Mouse (Mus musculus): ENCODE data around the gene Myo5a.

Gene Myo5a

DNA sequence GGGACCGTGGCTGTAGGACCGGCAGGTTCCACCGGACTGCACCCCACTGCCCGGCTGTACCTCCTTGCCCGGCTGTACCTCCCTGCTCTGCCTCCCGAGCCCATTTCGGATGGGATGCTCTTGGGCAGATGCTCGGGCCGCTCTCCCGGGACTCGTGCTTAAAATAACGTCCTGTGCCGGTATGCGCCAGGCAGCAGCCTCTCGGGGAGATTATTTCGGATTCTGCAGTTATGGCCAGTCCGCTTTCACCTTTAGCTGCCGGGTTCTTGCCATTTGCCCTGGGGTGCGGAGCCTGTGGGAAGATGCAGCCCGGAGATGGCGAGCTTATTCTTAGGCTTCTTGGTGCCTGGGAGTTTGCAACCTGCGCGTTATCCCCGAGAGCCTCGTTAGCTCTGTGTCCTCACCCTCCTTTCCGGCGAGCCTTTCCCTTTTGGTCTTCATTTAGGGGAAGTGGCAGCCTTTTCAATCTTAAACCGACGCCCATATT lies 934 bp downstream of the Myo5a start:
- DNase-seq (ENCODE audit: low spot score in 2 of 2): peak in 1 of 2 experiments; percentile 52

- DNase-seq (ENCODE audit: low spot score in 2 of 2): no peak
These were observed 1.5 kb downstream of the Myo5a start for GRCm38 (mm10) chr9:75072361-75072760.

DNA sequence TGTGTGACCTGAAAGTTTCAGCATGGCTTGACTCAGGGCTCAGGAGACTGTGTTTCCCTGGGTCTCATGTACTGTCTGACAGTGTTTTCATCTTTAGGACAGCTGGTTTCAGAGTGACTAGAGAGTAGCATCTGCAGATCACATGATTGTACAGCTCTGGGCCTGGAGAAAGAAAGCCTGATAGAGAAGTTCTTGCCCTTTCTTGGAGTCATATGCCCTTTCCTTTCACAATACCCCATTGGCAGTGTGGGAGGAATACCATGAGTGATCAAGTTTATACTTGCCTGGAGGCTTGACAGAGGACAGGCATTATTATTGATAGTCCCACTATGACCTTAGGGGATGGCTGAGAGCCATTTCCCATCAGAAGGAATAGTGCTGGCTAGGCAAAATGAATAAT lies 6.4 kb downstream of the Myo5a start:
- no peak for DNase-seq (ENCODE audit: low spot score in 2 of 2)

DNA sequence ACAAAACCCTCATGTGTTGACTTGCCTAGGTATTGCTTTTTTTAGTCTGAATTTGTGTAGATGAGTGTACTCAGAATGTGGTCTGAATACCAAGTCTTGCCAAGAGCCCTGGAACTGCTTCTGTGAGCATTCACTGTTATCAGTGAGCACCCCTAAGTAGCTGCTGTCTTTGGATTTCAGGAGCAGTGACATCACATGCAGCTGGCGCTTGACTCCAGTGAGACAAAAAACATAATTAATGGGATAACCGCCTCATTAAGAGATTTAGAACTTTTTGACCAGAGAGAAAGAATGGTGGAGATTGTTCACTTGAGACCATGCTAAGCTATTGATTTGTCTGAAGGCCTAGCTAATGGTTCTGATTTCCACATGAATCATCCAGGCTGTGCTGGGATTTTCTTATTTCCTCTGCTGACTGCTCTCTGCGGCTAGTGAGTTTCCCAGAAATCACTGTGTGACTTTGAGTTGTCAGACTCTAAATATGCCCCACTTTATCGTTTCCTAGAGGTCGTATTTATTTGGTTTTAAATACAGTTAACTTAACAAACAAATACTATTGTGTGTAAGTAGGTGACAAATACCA lies 14.5 kb downstream of the Myo5a start:
- no peak for DNase-seq (ENCODE audit: low spot score in 2 of 2)

DNA sequence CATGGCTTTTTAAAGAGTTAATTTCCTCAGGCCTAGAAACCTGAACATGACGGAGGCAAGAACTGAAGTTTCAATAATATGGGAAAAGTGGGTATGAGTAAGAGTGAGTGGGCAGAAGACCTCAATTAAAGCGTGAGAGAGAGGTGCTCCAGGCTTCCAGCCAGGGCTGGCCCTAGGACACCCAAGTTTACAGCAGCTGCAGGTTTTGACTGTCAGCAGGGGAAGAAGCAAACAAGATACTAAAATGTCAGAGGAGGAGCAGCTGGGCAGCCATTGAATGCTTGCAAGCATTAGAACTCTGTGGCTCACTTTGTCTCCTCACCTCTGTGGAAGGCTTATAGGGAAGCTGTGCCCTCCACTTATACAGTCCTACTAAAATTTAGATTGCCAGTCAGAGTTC lies 17.0 kb downstream of the Myo5a start:
- DNase-seq (ENCODE audit: low spot score in 2 of 2): no peak

DNA sequence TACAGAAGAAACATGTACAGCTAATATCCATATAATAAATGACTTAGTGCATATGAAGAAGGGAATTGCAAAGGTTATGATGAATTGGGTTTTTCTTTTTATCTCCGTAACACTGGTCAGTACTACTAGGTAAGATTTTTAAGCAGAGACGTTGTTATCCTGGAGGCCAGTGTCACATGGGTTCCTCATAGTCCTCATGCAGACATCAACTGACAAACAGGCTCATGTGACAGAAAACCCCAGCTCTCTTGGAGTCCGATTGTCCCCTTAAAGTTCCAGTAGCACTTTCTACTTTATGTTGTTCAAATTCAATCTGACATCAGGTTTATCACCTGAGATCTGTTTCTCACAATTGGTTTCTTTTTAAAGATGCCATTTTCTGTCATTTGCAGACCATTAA lies 18.5 kb downstream of the Myo5a start:
- DNase-seq (ENCODE audit: low spot score in 2 of 2): no peak

- DNase-seq (ENCODE audit: low spot score in 2 of 2): no peak
These were observed 21.3 kb downstream of the Myo5a start for GRCm38 (mm10) chr9:75092134-75092533.

DNA sequence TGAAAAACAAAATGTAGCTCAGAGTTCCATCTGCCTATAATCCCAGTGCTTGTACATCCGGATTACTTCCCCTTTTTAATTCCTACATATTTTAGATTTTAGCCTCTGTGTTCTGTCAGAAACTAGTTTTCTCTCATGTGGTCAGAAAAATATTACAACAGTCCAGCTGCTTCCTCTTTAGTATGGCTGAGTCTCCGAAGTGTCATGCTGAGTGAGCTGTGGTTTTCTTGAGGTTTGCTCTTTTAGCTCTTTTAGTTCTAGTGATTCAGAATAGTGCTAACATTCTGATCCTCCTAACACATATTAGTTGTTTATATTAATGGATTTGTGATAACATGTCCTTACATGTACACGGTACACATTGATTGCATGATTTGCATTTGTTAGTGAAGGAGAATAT lies 23.9 kb downstream of the Myo5a start:
- DNase-seq (ENCODE audit: low spot score in 2 of 2): no peak

- DNase-seq (ENCODE audit: low spot score in 2 of 2): no peak
These were observed 28.1 kb downstream of the Myo5a start for GRCm38 (mm10) chr9:75098937-75099336.

GRCm38 (mm10) chr9:75100157-75100781 lies 29.5 kb downstream of the Myo5a start:
- DNase-seq (ENCODE audit: low spot score in 2 of 2): no peak

- no peak for DNase-seq (ENCODE audit: low spot score in 2 of 2)
These were observed 31.3 kb downstream of the Myo5a start for GRCm38 (mm10) chr9:75102131-75102530.

DNA sequence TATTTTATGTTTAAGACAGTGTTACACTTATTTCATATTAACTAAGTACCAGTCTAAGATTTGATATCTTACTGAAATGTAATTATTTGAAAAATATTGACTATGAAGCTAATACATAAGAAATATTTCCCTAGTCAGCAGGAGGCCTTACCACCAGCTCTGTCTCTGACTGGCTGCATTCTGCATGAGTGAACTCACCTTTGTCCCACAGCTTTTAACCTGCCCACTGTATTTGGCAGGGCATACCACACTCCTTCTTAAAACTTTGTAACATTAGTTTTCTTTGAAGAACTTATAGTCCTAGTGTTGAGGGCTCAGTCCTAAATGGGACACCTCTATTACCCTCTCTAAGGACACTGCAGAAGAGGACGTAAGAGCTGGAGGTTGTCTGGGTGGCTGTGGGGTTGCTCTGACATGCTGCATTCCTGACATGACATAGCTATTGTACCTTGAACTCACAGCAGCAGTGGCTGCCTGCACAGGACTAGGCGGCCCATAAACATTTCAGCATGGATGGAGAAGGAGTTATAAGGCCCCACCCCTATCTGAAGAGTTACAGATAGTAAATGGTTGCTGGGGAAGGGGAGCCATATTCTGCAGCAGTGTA lies 45.9 kb downstream of the Myo5a start:
- no peak for DNase-seq (ENCODE audit: low spot score in 2 of 2)

DNA sequence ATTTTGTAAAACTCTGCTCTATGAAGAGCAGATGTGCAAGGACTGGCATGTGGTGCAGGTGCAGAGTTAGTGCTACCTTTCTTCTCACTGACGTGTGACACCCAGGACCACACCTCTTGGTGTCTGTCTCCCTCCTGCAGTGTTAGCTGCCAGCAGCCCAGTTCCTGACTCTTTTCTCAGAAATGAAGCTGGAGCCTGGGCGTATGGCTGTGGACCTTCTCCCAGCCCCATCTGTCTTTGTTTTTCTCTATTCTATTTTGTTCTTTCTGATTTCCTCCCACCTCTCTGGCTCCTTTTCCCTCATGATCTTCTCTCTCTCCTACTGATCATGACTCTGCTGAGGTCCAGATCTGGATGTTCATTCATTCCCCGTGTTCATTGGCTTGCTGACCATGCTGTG lies 50.3 kb downstream of the Myo5a start:
- peak in 1 of 2 experiments; percentile 39 for DNase-seq (ENCODE audit: low spot score in 2 of 2)

DNA sequence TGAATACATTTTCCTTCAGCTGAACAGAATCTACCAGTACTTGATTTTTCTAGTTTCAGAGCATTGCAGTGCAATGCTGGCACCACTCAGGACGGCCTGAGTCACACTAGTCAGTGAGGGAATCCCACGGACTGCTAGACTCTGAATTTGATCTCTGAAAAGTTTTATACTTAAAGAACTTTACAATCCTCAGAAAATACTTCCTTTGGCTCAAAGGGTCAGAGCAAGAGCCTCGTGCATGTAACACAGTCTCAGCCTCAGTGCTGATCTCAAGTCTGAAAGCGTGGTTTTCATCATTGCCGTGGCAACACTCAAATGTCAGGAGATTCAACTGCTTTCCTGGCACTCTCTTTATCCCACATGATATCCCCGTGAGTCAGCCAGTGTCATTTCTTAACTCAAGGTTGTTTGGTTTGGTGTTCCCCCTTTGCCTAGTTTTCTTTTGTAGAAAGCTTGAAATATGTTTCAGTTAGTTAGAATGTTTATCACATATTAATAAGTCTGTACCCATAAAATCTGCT lies 53.4 kb downstream of the Myo5a start:
- DNase-seq (ENCODE audit: low spot score in 2 of 2): no peak

GRCm38 (mm10) chr9:75130553-75130952 lies 59.7 kb downstream of the Myo5a start:
- DNase-seq (ENCODE audit: low spot score in 2 of 2): no peak

GRCm38 (mm10) chr9:75146911-75147310 lies 76.1 kb downstream of the Myo5a start:
- no peak for DNase-seq (ENCODE audit: low spot score in 2 of 2)

GRCm38 (mm10) chr9:75160525-75160924 lies 89.7 kb downstream of the Myo5a start:
- peak in 1 of 2 experiments; percentile 14 for DNase-seq (ENCODE audit: low spot score in 2 of 2)

GRCm38 (mm10) chr9:75163650-75164049 lies 92.8 kb downstream of the Myo5a start:
- no peak for DNase-seq (ENCODE audit: low spot score in 2 of 2)

DNA sequence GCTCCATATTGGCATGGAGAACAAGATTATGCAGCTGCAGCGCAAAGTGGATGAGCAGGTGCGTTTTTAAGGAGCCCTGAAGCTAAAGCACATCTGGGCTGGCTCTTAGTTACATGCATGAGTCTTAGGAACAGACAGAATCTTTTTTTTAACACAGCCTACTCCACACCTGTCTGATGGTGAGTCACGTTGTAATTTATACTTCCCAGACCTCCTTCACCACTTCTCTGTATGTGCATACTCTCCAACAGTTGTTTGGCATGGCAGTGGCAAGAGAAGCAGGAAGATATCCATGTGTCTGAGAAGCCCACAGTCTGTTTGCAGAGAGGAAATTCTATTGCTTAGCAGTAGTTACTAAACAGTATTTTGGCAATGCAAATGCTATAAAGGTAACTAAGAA lies 100.9 kb downstream of the Myo5a start:
- DNase-seq (ENCODE audit: low spot score in 2 of 2): peak in 1 of 2 experiments; percentile 6

DNA sequence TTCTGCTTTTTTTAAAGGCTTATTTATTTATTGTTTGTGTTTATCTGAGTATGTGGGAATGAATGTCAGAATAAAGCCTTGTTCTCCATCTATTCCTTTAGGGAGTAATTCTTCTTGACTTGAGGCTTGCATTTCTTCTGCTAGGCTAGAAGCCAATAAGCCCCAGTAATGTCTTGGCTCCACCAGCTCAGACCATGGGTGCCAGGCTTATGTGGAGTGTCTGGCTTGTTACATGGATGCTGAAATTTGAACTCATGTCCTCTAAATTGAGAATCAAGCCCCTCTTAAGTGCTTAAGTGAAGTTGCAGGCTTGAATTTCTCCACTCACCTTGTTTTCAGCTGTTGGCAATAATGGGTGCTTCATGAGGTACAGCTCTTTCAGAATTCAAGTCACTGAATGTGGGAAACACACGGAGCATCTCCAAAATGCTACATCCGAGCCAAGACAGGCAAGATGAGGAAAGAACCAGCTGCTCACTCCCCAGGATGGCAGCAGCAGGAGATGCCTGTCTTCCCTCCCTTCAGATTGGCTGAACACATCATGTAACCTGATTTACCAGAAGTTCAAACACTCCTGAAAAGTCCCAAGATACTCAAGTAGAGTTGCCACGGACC lies 116.9 kb downstream of the Myo5a start:
- DNase-seq (ENCODE audit: low spot score in 2 of 2): no peak

GRCm38 (mm10) chr9:75193858-75194257 lies 123.0 kb downstream of the Myo5a start:
- DNase-seq (ENCODE audit: low spot score in 2 of 2): no peak

- peak in 1 of 2 experiments; percentile 65 for DNase-seq (ENCODE audit: low spot score in 2 of 2)
These were observed 125.5 kb downstream of the Myo5a start for GRCm38 (mm10) chr9:75196335-75196734.

DNA sequence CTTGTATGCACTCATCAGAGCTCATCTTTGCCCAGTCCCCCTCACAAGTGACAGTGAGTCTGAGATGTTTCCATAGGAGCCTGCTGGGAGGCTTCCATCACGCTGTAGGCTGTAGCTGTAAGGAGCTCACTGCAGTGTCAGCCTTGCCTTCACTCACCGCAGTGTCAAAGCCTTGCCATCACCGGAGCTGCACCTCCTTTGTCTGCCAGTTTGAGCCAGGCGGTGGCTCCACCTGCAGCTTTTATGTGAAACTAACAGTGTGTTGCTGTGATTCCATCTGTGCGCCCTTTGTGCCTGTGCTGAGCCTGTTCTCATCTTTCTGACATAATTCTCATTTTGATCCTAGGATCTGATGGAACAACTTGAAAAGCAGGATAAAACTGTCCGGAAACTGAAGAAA lies 126.5 kb downstream of the Myo5a start:
- DNase-seq (ENCODE audit: low spot score in 2 of 2): peak in 1 of 2 experiments; percentile 62
